Mouse (Mus musculus): ENCODE results near the gene Sh3kbp1. TPM values are rescaled to one million over a fixed set of nuclear protein-coding genes. Genes with fewer than 3 reads are reported as not detected.

The Sh3kbp1 gene
- polyA plus RNA-seq, 1 experiment from 2014 or later = 37.6 TPM

GRCm38 (mm10) chrX:159711070-159712029 is 84.3 kb downstream of the Sh3kbp1 start:
- WGBS = 84% methylated on average over 13 of the region's 13 CpGs
- Histone ChIP-seq H3K27ac (no peak overlapping the region), H3K9me3 (no peaks in the 10 kb centered on the region), H3K4me2 (replicated peaks) (no peak overlapping the region), H3K4me3 (replicated peaks) (no peak overlapping the region), H3K9ac (replicated peaks) (no peak overlapping the region), H3K4me1 (replicated peaks) (peaks cover 10% of the 10 kb centered on the region), H3K27me3 (peaks cover 44% of the 10 kb centered on the region), H3K36me3 (no peaks in the 10 kb centered on the region)
- ATAC-seq = no peak

GRCm38 (mm10) chrX:159713191-159713590 is 86.1 kb downstream of the Sh3kbp1 start:
- H3K27me3 ChIP-seq = peaks cover 44% of the 10 kb centered on the region
- no peak overlapping the region for H3K4me3 ChIP-seq (replicated peaks)
- peaks cover 7% of the 10 kb centered on the region for H3K4me1 ChIP-seq (replicated peaks)
- H3K36me3 ChIP-seq = no peaks in the 10 kb centered on the region
- WGBS = 77% methylated on average over 2 of the region's 2 CpGs
- no peaks in the 10 kb centered on the region for H3K9me3 ChIP-seq
- H3K27ac ChIP-seq = no peak overlapping the region
- ATAC-seq = no peak
- H3K9ac ChIP-seq (replicated peaks) = no peak overlapping the region
- no peak overlapping the region for H3K4me2 ChIP-seq (replicated peaks)

GRCm38 (mm10) chrX:159721390-159721789 is 94.3 kb downstream of the Sh3kbp1 start:
- H3K4me2 ChIP-seq (replicated peaks) = no peak overlapping the region
- peaks cover 15% of the 10 kb centered on the region; the same call in 1 of the 2 replicates for H3K27me3 ChIP-seq
- ATAC-seq = no peak
- no peak overlapping the region for H3K27ac ChIP-seq
- no peak overlapping the region for H3K9ac ChIP-seq (replicated peaks)
- no peaks in the 10 kb centered on the region for H3K36me3 ChIP-seq
- H3K9me3 ChIP-seq = no peaks in the 10 kb centered on the region
- WGBS = 83% methylated on average over 1 of the region's 1 CpGs
- no peak overlapping the region for H3K4me3 ChIP-seq (replicated peaks)
- H3K4me1 ChIP-seq (replicated peaks) = no peaks in the 10 kb centered on the region

- no peak overlapping the region for H3K9ac ChIP-seq (replicated peaks)
- H3K27ac ChIP-seq = no peak overlapping the region
- no peak overlapping the region for H3K4me2 ChIP-seq (replicated peaks)
- no peaks in the 10 kb centered on the region for H3K36me3 ChIP-seq
- H3K4me3 ChIP-seq (replicated peaks) = no peak overlapping the region
- 88% methylated on average over 3 of the region's 3 CpGs for whole genome bisulfite sequencing
- H3K27me3 ChIP-seq = peaks cover 20% of the 10 kb centered on the region; the same call in 1 of the 2 replicates
- no peaks in the 10 kb centered on the region for H3K4me1 ChIP-seq (replicated peaks)
- no peak for ATAC-seq
- H3K9me3 ChIP-seq = no peaks in the 10 kb centered on the region
Measured at GRCm38 (mm10) chrX:159731421-159731820, 104.3 kb downstream of the Sh3kbp1 start.

GRCm38 (mm10) chrX:159732845-159733244 is 105.8 kb downstream of the Sh3kbp1 start:
- WGBS = 73% methylated on average over 3 of the region's 3 CpGs
- Histone ChIP-seq H3K36me3 (no peaks in the 10 kb centered on the region), H3K9me3 (no peaks in the 10 kb centered on the region), H3K27ac (no peak overlapping the region), H3K4me3 (replicated peaks) (no peak overlapping the region), H3K4me1 (replicated peaks) (no peaks in the 10 kb centered on the region), H3K9ac (replicated peaks) (no peak overlapping the region), H3K4me2 (replicated peaks) (no peak overlapping the region), H3K27me3 (peaks cover 14% of the 10 kb centered on the region; the same call in 1 of the 2 replicates)
- no peak for ATAC-seq

GRCm38 (mm10) chrX:159733948-159734347 is 106.9 kb downstream of the Sh3kbp1 start:
- no peaks in the 10 kb centered on the region for H3K9me3 ChIP-seq
- no peak overlapping the region for H3K4me3 ChIP-seq (replicated peaks)
- no peaks in the 10 kb centered on the region for H3K36me3 ChIP-seq
- H3K4me1 ChIP-seq (replicated peaks) = no peaks in the 10 kb centered on the region
- ATAC-seq = no peak
- peaks cover 16% of the 10 kb centered on the region; the same call in 1 of the 2 replicates for H3K27me3 ChIP-seq
- H3K9ac ChIP-seq (replicated peaks) = no peak overlapping the region
- 80% methylated on average over 2 of the region's 2 CpGs for WGBS
- H3K4me2 ChIP-seq (replicated peaks) = no peak overlapping the region
- no peak overlapping the region for H3K27ac ChIP-seq

GRCm38 (mm10) chrX:159735513-159736099 is 108.5 kb downstream of the Sh3kbp1 start:
- Histone ChIP-seq H3K4me3 (replicated peaks) (no peak overlapping the region), H3K27me3 (peaks cover 23% of the 10 kb centered on the region; the same call in 1 of the 2 replicates), H3K9ac (replicated peaks) (no peak overlapping the region), H3K9me3 (no peaks in the 10 kb centered on the region), H3K4me1 (replicated peaks) (no peaks in the 10 kb centered on the region), H3K36me3 (no peaks in the 10 kb centered on the region), H3K27ac (no peak overlapping the region), H3K4me2 (replicated peaks) (no peak overlapping the region)
- ATAC-seq = no peak
- 57% methylated on average over 6 of the region's 6 CpGs for WGBS

GRCm38 (mm10) chrX:159737344-159737743 is 110.3 kb downstream of the Sh3kbp1 start:
- no peaks in the 10 kb centered on the region for H3K36me3 ChIP-seq
- WGBS = 79% methylated on average over 1 of the region's 1 CpGs
- H3K4me2 ChIP-seq (replicated peaks) = no peak overlapping the region
- H3K4me3 ChIP-seq (replicated peaks) = no peak overlapping the region
- no peaks in the 10 kb centered on the region for H3K9me3 ChIP-seq
- no peak overlapping the region for H3K27ac ChIP-seq
- H3K27me3 ChIP-seq = peaks cover 20% of the 10 kb centered on the region; the same call in 1 of the 2 replicates
- no peak overlapping the region for H3K9ac ChIP-seq (replicated peaks)
- no peaks in the 10 kb centered on the region for H3K4me1 ChIP-seq (replicated peaks)
- no peak for ATAC-seq

- no peak overlapping the region for H3K9ac ChIP-seq (replicated peaks)
- no peak overlapping the region for H3K4me3 ChIP-seq (replicated peaks)
- H3K27ac ChIP-seq = no peak overlapping the region
- 60% methylated on average over 5 of the region's 5 CpGs for WGBS
- H3K36me3 ChIP-seq = no peaks in the 10 kb centered on the region
- peaks cover 10% of the 10 kb centered on the region; the same call in 1 of the 2 replicates for H3K27me3 ChIP-seq
- no peak overlapping the region for H3K4me2 ChIP-seq (replicated peaks)
- no peak for ATAC-seq
- H3K4me1 ChIP-seq (replicated peaks) = no peaks in the 10 kb centered on the region
- H3K9me3 ChIP-seq = no peaks in the 10 kb centered on the region
Measured at GRCm38 (mm10) chrX:159744035-159744434, 117.0 kb downstream of the Sh3kbp1 start.

- ATAC-seq = no peak
- 26% methylated on average over 3 of the region's 3 CpGs for WGBS
Measured at GRCm38 (mm10) chrX:159744620-159745019, 117.5 kb downstream of the Sh3kbp1 start.

GRCm38 (mm10) chrX:159751834-159752233 is 124.8 kb downstream of the Sh3kbp1 start:
- Histone ChIP-seq H3K4me1 (replicated peaks) (no peaks in the 10 kb centered on the region), H3K27me3 (peaks cover 4% of the 10 kb centered on the region; the same call in 1 of the 2 replicates), H3K36me3 (no peaks in the 10 kb centered on the region), H3K4me3 (replicated peaks) (no peak overlapping the region), H3K9ac (replicated peaks) (no peak overlapping the region), H3K4me2 (replicated peaks) (no peak overlapping the region), H3K27ac (no peak overlapping the region), H3K9me3 (no peaks in the 10 kb centered on the region)
- 83% methylated on average over 1 of the region's 1 CpGs for WGBS
- ATAC-seq = no peak

More at GRCm38 (mm10) chrX:159744620-159745019, 117.5 kb downstream of the Sh3kbp1 start:
- no peaks in the 10 kb centered on the region for H3K4me1 ChIP-seq (replicated peaks)
- no peaks in the 10 kb centered on the region for H3K9me3 ChIP-seq
- H3K9ac ChIP-seq (replicated peaks) = no peak overlapping the region
- peaks cover 10% of the 10 kb centered on the region; the same call in 1 of the 2 replicates for H3K27me3 ChIP-seq
- H3K4me3 ChIP-seq (replicated peaks) = no peak overlapping the region
- no peak overlapping the region for H3K4me2 ChIP-seq (replicated peaks)
- no peak overlapping the region for H3K27ac ChIP-seq
- no peaks in the 10 kb centered on the region for H3K36me3 ChIP-seq

GRCm38 (mm10) chrX:159756261-159756660 is 129.2 kb downstream of the Sh3kbp1 start:
- no peaks in the 10 kb centered on the region for H3K4me1 ChIP-seq (replicated peaks)
- no peaks in the 10 kb centered on the region; the same call in 1 of the 2 replicates for H3K27me3 ChIP-seq
- no peak overlapping the region for H3K4me2 ChIP-seq (replicated peaks)
- H3K36me3 ChIP-seq = no peaks in the 10 kb centered on the region
- H3K27ac ChIP-seq = no peak overlapping the region
- no peak overlapping the region for H3K4me3 ChIP-seq (replicated peaks)
- no peak for ATAC-seq
- no peak overlapping the region for H3K9ac ChIP-seq (replicated peaks)
- H3K9me3 ChIP-seq = no peaks in the 10 kb centered on the region

Measured in midbrain, embryonic 13.5 days (tissue).